Mouse (Mus musculus): Measurements from ENCODE around the gene Gm156. TPM values are rescaled to one million over a fixed set of nuclear protein-coding genes. Genes with fewer than 3 reads are reported as not detected.
"Not testable (repeated sequence)": the region's sequence is repeated elsewhere in the genome, so short reads cannot be mapped to it uniquely, and the experiment has no call there.

Gm156 gene
- total RNA-seq (2021): not detected
- polyA plus RNA-seq (2012; rRNA removed): not detected in 2 replicates
- long read RNA-seq: 0 reads

- WGBS: 74% methylated on average over 3 of the region's 3 CpGs
- intact Hi-C loops (cut with DNase I): not testable (repeated sequence)
Measured at GRCm38 (mm10) chr6:129784170-129784569, at the start of gene Gm156. Gene Gm156 (minus strand): TSS chr6:129784270.

GRCm38 (mm10) chr6:129825559-129825958 is 41.5 kb upstream of the Gm156 start:
- no peak overlapping the region for H3K27ac ChIP-seq
- no peaks in the 10 kb centered on the region for H3K4me1 ChIP-seq (ENCODE audit: control insufficient read depth, insufficient read depth, low read length)
- intact Hi-C loops (cut with DNase I): no loop called here
- no peaks in the 10 kb centered on the region for H3K79me2 ChIP-seq (replicated peaks; ENCODE audit: control insufficient read depth, insufficient read depth, low read length)
- DNase-seq: no peak
- no peak overlapping the region for H3K4me3 ChIP-seq
- 0 out of 2 replicates have a peak, but pooled peaks have one; percentile 23 for TF ChIP-seq CTCF (IDR thresholded peaks at IDR 0.05)
- no peak for TF ChIP-seq EP300 (IDR thresholded peaks at IDR 0.05; ENCODE audit: insufficient read depth, low read depth, low read length)
- no peak for TF ChIP-seq POLR2A (IDR thresholded peaks at IDR 0.05; ENCODE audit: insufficient read depth, low read depth, low read length)
- H3K27me3 ChIP-seq (ENCODE audit: control insufficient read depth, insufficient read depth, low read length): no peaks in the 10 kb centered on the region
- no peaks in the 10 kb centered on the region for H3K36me3 ChIP-seq (ENCODE audit: control insufficient read depth, insufficient read depth, low read length)
- H3K9ac ChIP-seq (ENCODE audit: low read depth, low read length): no peak overlapping the region
- WGBS: 69% methylated on average over 1 of the region's 1 CpGs

More at GRCm38 (mm10) chr6:129784170-129784569, at the start of gene Gm156:
- not testable (repeated sequence) for H3K36me3 ChIP-seq (ENCODE audit: control insufficient read depth, insufficient read depth, low read length); H3K9ac ChIP-seq (ENCODE audit: low read depth, low read length); DNase-seq; H3K4me3 ChIP-seq; H3K27me3 ChIP-seq (ENCODE audit: control insufficient read depth, insufficient read depth, low read length); H3K79me2 ChIP-seq (replicated peaks; ENCODE audit: control insufficient read depth, insufficient read depth, low read length); H3K4me1 ChIP-seq (ENCODE audit: control insufficient read depth, insufficient read depth, low read length); H3K27ac ChIP-seq

- DNase-seq: no peak
- TF ChIP-seq EP300 (IDR thresholded peaks at IDR 0.05; ENCODE audit: insufficient read depth, low read depth, low read length) (no peak), CTCF (IDR thresholded peaks at IDR 0.05) (no peak), POLR2A (IDR thresholded peaks at IDR 0.05; ENCODE audit: insufficient read depth, low read depth, low read length) (no peak)
- H3K27ac ChIP-seq: no peak overlapping the region
- H3K4me3 ChIP-seq: no peak overlapping the region
- intact Hi-C loops (cut with DNase I): loop anchor here (5.0 kb wide), 1 partner anchor 37 kb away; no protein-coding TSS in a partner anchor
- no peaks in the 10 kb centered on the region for H3K36me3 ChIP-seq (ENCODE audit: control insufficient read depth, insufficient read depth, low read length)
- no peaks in the 10 kb centered on the region for H3K27me3 ChIP-seq (ENCODE audit: control insufficient read depth, insufficient read depth, low read length)
- H3K4me1 ChIP-seq (ENCODE audit: control insufficient read depth, insufficient read depth, low read length): no peaks in the 10 kb centered on the region
- no peak overlapping the region for H3K9ac ChIP-seq (ENCODE audit: low read depth, low read length)
- 78% methylated on average over 1 of the region's 1 CpGs for WGBS
- no peaks in the 10 kb centered on the region for H3K79me2 ChIP-seq (replicated peaks; ENCODE audit: control insufficient read depth, insufficient read depth, low read length)
Measured at GRCm38 (mm10) chr6:129824004-129824403, 39.9 kb upstream of the Gm156 start.

- H3K4me3 ChIP-seq: no peak overlapping the region
- H3K36me3 ChIP-seq (ENCODE audit: control insufficient read depth, insufficient read depth, low read length): no peaks in the 10 kb centered on the region
- H3K27me3 ChIP-seq (ENCODE audit: control insufficient read depth, insufficient read depth, low read length): no peaks in the 10 kb centered on the region
- no peak overlapping the region for H3K9ac ChIP-seq (ENCODE audit: low read depth, low read length)
- no peaks in the 10 kb centered on the region for H3K79me2 ChIP-seq (replicated peaks; ENCODE audit: control insufficient read depth, insufficient read depth, low read length)
- no peaks in the 10 kb centered on the region for H3K4me1 ChIP-seq (ENCODE audit: control insufficient read depth, insufficient read depth, low read length)
- H3K27ac ChIP-seq: no peak overlapping the region
- intact Hi-C loops (cut with DNase I): no loop called here
- no peak for DNase-seq
- TF ChIP-seq EP300 (IDR thresholded peaks at IDR 0.05; ENCODE audit: insufficient read depth, low read depth, low read length) (no peak), CTCF (IDR thresholded peaks at IDR 0.05) (no peak), POLR2A (IDR thresholded peaks at IDR 0.05; ENCODE audit: insufficient read depth, low read depth, low read length) (no peak)
- WGBS: 46% methylated on average over 3 of the region's 3 CpGs
Measured at GRCm38 (mm10) chr6:129817731-129818130, 33.7 kb upstream of the Gm156 start.

DNA sequence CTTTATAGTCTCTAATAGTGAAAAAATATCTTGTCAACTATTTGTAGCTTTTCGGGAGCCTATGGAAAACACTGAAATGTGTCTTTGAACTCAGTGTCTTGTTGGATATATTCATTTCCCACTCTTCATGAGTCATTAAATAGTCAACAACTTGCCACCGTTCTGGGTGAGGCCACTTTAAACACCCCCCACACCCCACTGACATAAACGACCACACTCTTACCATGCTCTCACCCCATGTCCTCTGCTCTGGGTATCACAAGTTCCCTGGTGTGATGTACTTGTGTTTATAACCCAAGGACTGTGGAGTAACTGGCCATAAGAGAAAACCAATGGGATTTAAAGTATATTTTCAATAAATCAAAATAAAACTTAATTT is 36.4 kb downstream of the Gm156 start:
- no peaks in the 10 kb centered on the region for H3K4me1 ChIP-seq (ENCODE audit: control insufficient read depth, insufficient read depth, low read length)
- H3K79me2 ChIP-seq (replicated peaks; ENCODE audit: control insufficient read depth, insufficient read depth, low read length): no peaks in the 10 kb centered on the region
- no peak overlapping the region for H3K4me3 ChIP-seq
- TF ChIP-seq CTCF (IDR thresholded peaks at IDR 0.05): no peak
- TF ChIP-seq EP300 (IDR thresholded peaks at IDR 0.05; ENCODE audit: insufficient read depth, low read depth, low read length): no peak
- TF ChIP-seq POLR2A (IDR thresholded peaks at IDR 0.05; ENCODE audit: insufficient read depth, low read depth, low read length): no peak
- DNase-seq: no peak
- no peak overlapping the region for H3K9ac ChIP-seq (ENCODE audit: low read depth, low read length)
- H3K27ac ChIP-seq: no peak overlapping the region
- no peaks in the 10 kb centered on the region for H3K27me3 ChIP-seq (ENCODE audit: control insufficient read depth, insufficient read depth, low read length)
- intact Hi-C loops (cut with DNase I): no loop called here
- 70% methylated on average over 3 of the region's 3 CpGs for WGBS
- H3K36me3 ChIP-seq (ENCODE audit: control insufficient read depth, insufficient read depth, low read length): no peaks in the 10 kb centered on the region

DNA sequence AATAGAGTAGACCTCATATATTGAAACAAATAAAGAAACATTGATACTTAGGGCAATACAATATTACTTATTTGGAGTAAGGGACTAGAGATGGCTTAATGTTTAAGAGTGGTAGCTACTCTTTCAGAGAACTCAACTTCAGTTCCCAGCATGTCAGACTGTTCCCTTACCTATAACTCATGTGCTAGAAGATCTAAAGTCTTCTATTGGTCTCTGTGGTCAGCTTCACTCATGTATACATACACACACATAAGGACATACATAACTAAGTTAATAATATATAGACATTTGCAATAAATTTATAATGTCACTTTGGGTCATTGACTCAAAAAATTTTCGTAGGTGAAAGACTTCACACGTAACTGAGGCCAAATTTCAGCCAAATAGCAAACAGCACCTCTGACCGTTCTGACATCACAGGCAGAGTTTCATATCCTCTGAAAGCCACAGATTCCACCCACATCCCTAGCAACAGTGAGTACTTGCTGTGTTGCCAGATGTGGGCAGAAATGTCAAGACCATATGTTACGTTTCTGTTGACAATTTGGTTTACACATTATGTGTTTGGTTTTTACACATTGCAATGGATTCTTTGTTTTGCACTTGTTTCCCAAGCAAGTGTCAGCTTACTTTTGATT is 36.9 kb downstream of the Gm156 start:
- TF ChIP-seq CTCF (IDR thresholded peaks at IDR 0.05) (no peak), POLR2A (IDR thresholded peaks at IDR 0.05; ENCODE audit: insufficient read depth, low read depth, low read length) (no peak), EP300 (IDR thresholded peaks at IDR 0.05; ENCODE audit: insufficient read depth, low read depth, low read length) (no peak)
- Histone ChIP-seq H3K9ac (ENCODE audit: low read depth, low read length) (no peak overlapping the region), H3K27me3 (ENCODE audit: control insufficient read depth, insufficient read depth, low read length) (no peaks in the 10 kb centered on the region), H3K79me2 (replicated peaks; ENCODE audit: control insufficient read depth, insufficient read depth, low read length) (no peaks in the 10 kb centered on the region), H3K36me3 (ENCODE audit: control insufficient read depth, insufficient read depth, low read length) (no peaks in the 10 kb centered on the region), H3K4me3 (no peak overlapping the region), H3K4me1 (ENCODE audit: control insufficient read depth, insufficient read depth, low read length) (no peaks in the 10 kb centered on the region), H3K27ac (no peak overlapping the region)
- 72% methylated on average over 4 of the region's 4 CpGs for WGBS
- DNase-seq: peak in 1 of 2 experiments; percentile 4
- intact Hi-C loops (cut with DNase I): no loop called here
